Mouse (Mus musculus) stomach, embryonic 14.5 days (tissue): ENCODE data around the gene Tcl1b5. TPM values are rescaled to one million over a fixed set of nuclear protein-coding genes. Genes with fewer than 3 reads are reported as not detected.
"Not testable (repeated sequence)": the region's sequence is repeated elsewhere in the genome, so short reads cannot be mapped to it uniquely, and the experiment has no call there.

Experiments
- ATAC-seq: fragments of 200-750 bp; cut with Nextera tagmentation; 2 replicates; pipeline ENCODE4 v1.8.0; 2017; ENCODE audit warnings: low read depth, moderate TSS enrichment; ENCODE audit not compliant: insufficient number of reproducible peaks, insufficient read depth, low FRiP score
- H3K27ac ChIP-seq: fragments of 300-500 bp; sonication (generic); 2 replicates; pipeline ENCODE4 v1.5.1; 2014; ENCODE audit warnings: mild to moderate bottlenecking, low read length, moderate library complexity, mixed read lengths
- H3K27me3 ChIP-seq: fragments of 300-500 bp; sonication (generic); 2 replicates; pipeline ENCODE4 v1.6.1; 2014; ENCODE audit warnings: low read length, control low read depth, mixed read lengths; ENCODE audit not compliant: control insufficient read depth, insufficient read depth
- H3K36me3 ChIP-seq: fragments of 300-500 bp; sonication (generic); 2 replicates; pipeline ENCODE4 v1.6.1; 2014; ENCODE audit warnings: mild to moderate bottlenecking, control low read depth, low read length, moderate library complexity, mixed read lengths; ENCODE audit not compliant: control insufficient read depth, insufficient read depth
- H3K4me1 ChIP-seq: fragments of 300-500 bp; sonication (generic); 2 replicates; pipeline ENCODE4 v1.6.1; 2014; ENCODE audit warnings: low read length, control low read depth, mixed read lengths; ENCODE audit not compliant: control insufficient read depth, insufficient read depth
- H3K4me2 ChIP-seq: fragments of 300-500 bp; sonication (generic); replicated peaks from 2 replicates; pipeline ENCODE4 v1.6.1; 2014; ENCODE audit warnings: low read depth, low read length, control low read depth
- H3K4me3 ChIP-seq: fragments of 300-500 bp; sonication (generic); 2 replicates; pipeline ENCODE4 v1.5.1; 2014; ENCODE audit warnings: low read depth, low read length, control low read depth
- H3K9ac ChIP-seq: fragments of 300-500 bp; sonication (generic); replicated peaks from 2 replicates; pipeline ENCODE4 v1.6.1; 2014; ENCODE audit warnings: low read depth, mild to moderate bottlenecking, control low read depth, low read length, moderate library complexity, mixed read lengths
- H3K9me3 ChIP-seq: fragments of 300-500 bp; sonication (generic); 2 replicates; pipeline ENCODE4 v1.6.1; 2016; ENCODE audit warnings: low read depth, low read length, control low read depth; ENCODE audit not compliant: control insufficient read depth
- WGBS: fragments of 180-500 bp; shearing (Covaris S2); extraction: QIAGEN DNeasy Blood & Tissue Kit; methylation state at CpG from one replicate; pipeline ENCODE4 v1.1.7; 2014; 5-methylcytosine and 5-hydroxymethylcytosine counted together
- polyA plus RNA-seq: library from polyadenylated mRNA; unstranded; fragments of >200 nt; fragmentation: Nextera tagmentation; extraction: Ambion mirVana; gene quantifications from 2 replicates; pipeline ENCODE4 v1.2.1, GENCODE M21; 2014

Gene Tcl1b5
- polyA plus RNA-seq, 1 experiment from 2014 or later, result not detected

GRCm38 (mm10) chr12:105190743-105191142 is 14.6 kb downstream of the Tcl1b5 start, which contains the start of gene Tcl1b3:
TSS of gene Tcl1b3 (plus strand) at chr12:105191043.
- H3K9ac ChIP-seq, H3K9me3 ChIP-seq, H3K4me1 ChIP-seq, H3K36me3 ChIP-seq, ATAC-seq, H3K4me2 ChIP-seq, H3K4me3 ChIP-seq, H3K27me3 ChIP-seq, H3K27ac ChIP-seq: not testable (repeated sequence)
- 93% methylated on average over 6 of the region's 6 CpGs for WGBS

- H3K27ac ChIP-seq, ATAC-seq, H3K36me3 ChIP-seq, H3K9me3 ChIP-seq, H3K4me3 ChIP-seq, H3K27me3 ChIP-seq, H3K4me2 ChIP-seq, H3K9ac ChIP-seq, H3K4me1 ChIP-seq: not testable (repeated sequence)
- whole genome bisulfite sequencing, result 68% methylated on average over 7 of the region's 7 CpGs
Measured at GRCm38 (mm10) chr12:105199684-105200497, 23.7 kb downstream of the Tcl1b5 start.

GRCm38 (mm10) chr12:105201657-105202056 is 25.5 kb downstream of the Tcl1b5 start, which contains the start of gene Tcl1b4:
TSS of gene Tcl1b4 (plus strand) at chr12:105201957.
- not testable (repeated sequence) for H3K36me3 ChIP-seq, H3K27me3 ChIP-seq, H3K4me2 ChIP-seq, H3K4me1 ChIP-seq, H3K27ac ChIP-seq, H3K9me3 ChIP-seq, ATAC-seq, H3K4me3 ChIP-seq, H3K9ac ChIP-seq
- WGBS, result 72% methylated on average over 1 of the region's 1 CpGs

GRCm38 (mm10) chr12:105207071-105207470 is 30.9 kb downstream of the Tcl1b5 start:
- whole genome bisulfite sequencing, result 71% methylated on average over 1 of the region's 1 CpGs
- no peaks in the 10 kb centered on the region for H3K36me3 ChIP-seq
- no peak overlapping the region for H3K4me3 ChIP-seq
- no peaks in the 10 kb centered on the region for H3K4me1 ChIP-seq
- no peaks in the 10 kb centered on the region for H3K27me3 ChIP-seq
- H3K9ac ChIP-seq, result no peak overlapping the region
- H3K9me3 ChIP-seq, result no peaks in the 10 kb centered on the region
- no peak overlapping the region for H3K27ac ChIP-seq
- ATAC-seq, result no peak
- no peak overlapping the region for H3K4me2 ChIP-seq

- Histone ChIP-seq H3K4me1 (no peaks in the 10 kb centered on the region), H3K4me3 (no peak overlapping the region), H3K27ac (no peak overlapping the region), H3K36me3 (no peaks in the 10 kb centered on the region), H3K9me3 (no peaks in the 10 kb centered on the region), H3K9ac (no peak overlapping the region), H3K4me2 (no peak overlapping the region), H3K27me3 (no peaks in the 10 kb centered on the region)
- no peak for ATAC-seq
- 91% methylated on average over 1 of the region's 1 CpGs for WGBS
Measured at GRCm38 (mm10) chr12:105208441-105208840, 32.3 kb downstream of the Tcl1b5 start.

GRCm38 (mm10) chr12:105209231-105209630 is 33.1 kb downstream of the Tcl1b5 start:
- Histone ChIP-seq H3K36me3 (no peaks in the 10 kb centered on the region), H3K27ac (no peak overlapping the region), H3K9ac (no peak overlapping the region), H3K4me3 (no peak overlapping the region), H3K27me3 (no peaks in the 10 kb centered on the region), H3K9me3 (no peaks in the 10 kb centered on the region), H3K4me2 (no peak overlapping the region), H3K4me1 (no peaks in the 10 kb centered on the region)
- ATAC-seq, result no peak
- WGBS, result 87% methylated on average over 7 of the region's 7 CpGs

- no peaks in the 10 kb centered on the region for H3K27me3 ChIP-seq
- H3K9me3 ChIP-seq, result no peaks in the 10 kb centered on the region
- H3K9ac ChIP-seq, result no peak overlapping the region
- WGBS, result 80% methylated on average over 7 of the region's 7 CpGs
- H3K4me1 ChIP-seq, result no peaks in the 10 kb centered on the region
- no peak for ATAC-seq
- H3K4me3 ChIP-seq, result no peak overlapping the region
- H3K27ac ChIP-seq, result no peak overlapping the region
- no peaks in the 10 kb centered on the region for H3K36me3 ChIP-seq
- no peak overlapping the region for H3K4me2 ChIP-seq
Measured at GRCm38 (mm10) chr12:105217101-105217760, 41.1 kb downstream of the Tcl1b5 start.

GRCm38 (mm10) chr12:105222601-105223319 is 46.6 kb downstream of the Tcl1b5 start, which contains the start of gene Tcl1:
TSS of gene Tcl1 (minus strand) at chr12:105222793.
- ATAC-seq, result no peak
- 87% methylated on average over 22 of the region's 22 CpGs for WGBS

More at GRCm38 (mm10) chr12:105222601-105223319, 46.6 kb downstream of the Tcl1b5 start, which contains the start of gene Tcl1:
- Histone ChIP-seq H3K4me3 (no peak within 1 kb of the TSS), H3K27me3 (no peaks in the 10 kb centered on the region), H3K36me3 (no peaks in the 10 kb centered on the region), H3K4me2 (no peak within 1 kb of the TSS), H3K4me1 (no peaks in the 10 kb centered on the region), H3K9ac (no peak within 1 kb of the TSS), H3K9me3 (no peaks in the 10 kb centered on the region), H3K27ac (no peak within 1 kb of the TSS)
